Mouse (Mus musculus) spleen, adult 2 months (tissue): Measurements from ENCODE around the gene Lao1.

Experiments used
- CTCF ChIP-seq: fragments of 200-500 bp; IDR thresholded peaks from 2 replicates; pipeline ENCODE4 v1.5.1; 2011; ENCODE audit warnings: mild to moderate bottlenecking, inconsistent platforms; ENCODE audit not compliant: insufficient read depth, insufficient read length, insufficient replicate concordance; ENCODE audit errors: extremely low read depth
- POLR2A ChIP-seq: fragments of 200-500 bp; IDR thresholded peaks from 2 replicates; pipeline ENCODE4 v1.6.1; 2011; ENCODE audit warnings: low read depth, low read length, inconsistent platforms

DNA sequence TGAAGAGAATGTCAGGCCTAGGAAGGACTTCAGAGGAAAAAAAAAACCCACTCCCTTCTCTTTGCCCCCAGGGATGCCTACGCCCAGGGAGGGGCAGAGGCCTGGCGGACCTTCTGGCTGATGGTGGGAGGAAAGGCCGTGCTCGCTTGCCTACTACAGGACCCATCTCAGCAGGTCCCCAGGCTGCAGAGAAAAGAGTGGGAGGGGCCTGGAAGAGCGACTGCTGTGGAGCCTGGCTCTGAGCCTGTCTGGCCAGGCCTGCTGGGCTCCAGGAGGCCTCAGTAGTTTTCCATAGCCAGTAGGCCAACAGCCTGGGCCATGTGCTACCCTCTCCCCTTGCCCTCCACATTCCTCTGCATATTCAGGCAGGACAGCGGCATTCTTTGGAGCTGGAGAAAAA is 47.1 kb downstream of the Lao1 start:
- TF ChIP-seq POLR2A (no peak), CTCF (no peak)
